9 mouse cellular contexts compared by ENCODE assay signal in genomic region chr5:111639476-111640287, GRCm38 (mm10).
A peak's percentile ranks its signal among the peaks of the same experiment; 100 is the strongest.
DNase-seq lines count a peak whose midpoint lies in the region; ATAC-seq and TF ChIP-seq lines count a peak whose summit lies in the region.
"Had no signal": no experiment of that assay in that cellular context is flagged by ENCODE, and none has a peak within 500 bp of the region (broad histone marks: within the 10 kb centered on the region; RNA-seq: fewer than 3 reads in every experiment).

No protein-coding gene starts in this region.

- no peak overlapping the region for H3K4me3 ChIP-seq in layer of hippocampus, adult 2 months
- 0 out of 2 replicates have a peak overlapping the region, but pooled peaks have one; percentile 15 for H3K4me3 ChIP-seq in forebrain, embryonic 13.5 days
- H3K4me3 ChIP-seq in intestine, postnatal 0 days (ENCODE audit: low read depth, low read length): no peak overlapping the region
- no peak overlapping the region for H3K4me3 ChIP-seq in neural tube, embryonic 12.5 days

- H3K4me1 ChIP-seq in forebrain, embryonic 13.5 days: peaks cover 43% of the 10 kb centered on the region
- H3K4me1 ChIP-seq in intestine, postnatal 0 days (replicated peaks; ENCODE audit: control insufficient read depth, insufficient read depth, low read length): no peaks in the 10 kb centered on the region
- H3K4me1 ChIP-seq in neural tube, embryonic 12.5 days: peaks cover 34% of the 10 kb centered on the region

- H3K9ac ChIP-seq in forebrain, embryonic 13.5 days: 0 out of 2 replicates have a peak overlapping the region, but pooled peaks have one; percentile 19
- no peak overlapping the region for H3K9ac ChIP-seq in intestine, postnatal 0 days (ENCODE audit: low read depth, low read length)
- no peak overlapping the region for H3K9ac ChIP-seq in neural tube, embryonic 12.5 days

- WGBS in forebrain, embryonic 13.5 days: 6% methylated on average over 29 of the region's 29 CpGs
- WGBS in intestine, postnatal 0 days: 4% methylated on average over 29 of the region's 29 CpGs
- WGBS in neural tube, embryonic 12.5 days: 5% methylated on average over 26 of the region's 29 CpGs

- H3K9me3 ChIP-seq in forebrain, embryonic 13.5 days (replicated peaks): no peaks in the 10 kb centered on the region
- 0 out of 2 replicates have a peak, but pooled peaks cover 3% of the 10 kb centered on the region for H3K9me3 ChIP-seq in intestine, postnatal 0 days (ENCODE audit: control insufficient read depth)
- H3K9me3 ChIP-seq in neural tube, embryonic 12.5 days: no peaks in the 10 kb centered on the region

- peak overlapping the region; percentile 51 for H3K4me2 ChIP-seq in forebrain, embryonic 13.5 days
- H3K4me2 ChIP-seq in intestine, postnatal 0 days (replicated peaks; ENCODE audit: low read depth): peak overlapping the region; percentile 17; the same call in 1 of the 2 replicates
- H3K4me2 ChIP-seq in neural tube, embryonic 12.5 days (replicated peaks): peak overlapping the region; percentile 53

- TF ChIP-seq CTCF in layer of hippocampus, adult 2 months (conservative IDR thresholded peaks at IDR 0.05): peak; percentile 33
- no peak for TF ChIP-seq CTCF in intestine, postnatal 0 days (IDR thresholded peaks at IDR 0.05; ENCODE audit: low read depth)

- DNase-seq in layer of hippocampus, adult 2 months (ENCODE audit: low spot score in 2 of 2): no peak
- no peak for DNase-seq in layer of hippocampus, postnatal 25 days (ENCODE audit: extremely low spot score in 1 of 2, low spot score in 1 of 2)
- DNase-seq in Muller cell, postnatal 12 days (ENCODE audit: inconsistent ontology term): no peak
- no peak for DNase-seq in urinary bladder, postnatal 36 days (ENCODE audit: low spot score in 2 of 2)
- DNase-seq in ovary, postnatal 36 days (ENCODE audit: low spot score): no peak
- DNase-seq: gastrocnemius, postnatal 14 days had no signal

- H3K36me3 ChIP-seq in forebrain, embryonic 13.5 days (ENCODE audit: poor library complexity, severe bottlenecking): no peaks in the 10 kb centered on the region
- no peaks in the 10 kb centered on the region for H3K36me3 ChIP-seq in intestine, postnatal 0 days (ENCODE audit: control insufficient read depth, insufficient read depth)
- H3K36me3 ChIP-seq in neural tube, embryonic 12.5 days: no peaks in the 10 kb centered on the region

- H3K27ac ChIP-seq in layer of hippocampus, adult 2 months: 0 out of 2 replicates have a peak overlapping the region, but pooled peaks have one; percentile 15
- peak overlapping the region; percentile 5; the same call in 1 of the 2 replicates for H3K27ac ChIP-seq in forebrain, embryonic 13.5 days
- H3K27ac ChIP-seq in intestine, postnatal 0 days (ENCODE audit: low read depth, low read length): no peak overlapping the region
- H3K27ac ChIP-seq in neural tube, embryonic 12.5 days: no peak overlapping the region

- 0 out of 2 replicates have a peak, but pooled peaks cover 7% of the 10 kb centered on the region for H3K27me3 ChIP-seq in forebrain, embryonic 13.5 days
- no peaks in the 10 kb centered on the region for H3K27me3 ChIP-seq in intestine, postnatal 0 days (replicated peaks; ENCODE audit: control insufficient read depth, insufficient read depth, low read length)
- peaks cover 13% of the 10 kb centered on the region; the same call in 1 of the 2 replicates for H3K27me3 ChIP-seq in neural tube, embryonic 12.5 days (replicated peaks)

- peak; percentile 31; the same call in 1 of the 2 replicates for ATAC-seq in forebrain, embryonic 13.5 days
- ATAC-seq in intestine, postnatal 0 days: no peak
- ATAC-seq in neural tube, embryonic 12.5 days (ENCODE audit: low FRiP score, low read depth): peak; percentile 31

Comparison
In these comparisons a context has a peak if more than half of its experiments do, and no peak if none do; other contexts are left out.
1. H3K27ac ChIP-seq: peak in layer of hippocampus, adult 2 months (single experiment) and forebrain, embryonic 13.5 days (single experiment); none in intestine, postnatal 0 days (single experiment) and neural tube, embryonic 12.5 days (single experiment).
2. Peak in every context shown above with its lines, with median percentiles within 50 percentile points of each other: H3K4me2 ChIP-seq.